Mouse (Mus musculus) cerebellum, adult 2 months (tissue): ENCODE measurements at regions not wholly inside any gene's neighbourhood (a gene's known extent, or its start where the extent isn't known, plus 50 kb on each side); places are given as distances from the start of the nearest gene placed in this dataset.

ENCODE experiments used
- DNase-seq, 2 experiments: peaks; one replicate each; pipeline ENCODE4 v3.0.0; 2021
- H3K27ac ChIP-seq: fragments of 200-500 bp; 2 replicates; pipeline ENCODE4 v1.5.1; 2012; ENCODE audit warnings: low read length, control low read depth, inconsistent platforms; ENCODE audit not compliant: insufficient read depth
- H3K27me3 ChIP-seq: fragments of 200-500 bp; 2 replicates; pipeline ENCODE4 v1.6.1; 2012; ENCODE audit warnings: inconsistent platforms, mild to moderate bottlenecking, low read length, moderate library complexity; ENCODE audit not compliant: control insufficient read depth, insufficient read depth
- H3K4me1 ChIP-seq: fragments of 200-500 bp; 2 replicates; pipeline ENCODE4 v1.6.1; 2011; ENCODE audit warnings: low read length; ENCODE audit not compliant: control insufficient read depth, insufficient read depth
- H3K4me3 ChIP-seq: fragments of 200-500 bp; replicated peaks from 2 replicates; pipeline ENCODE3; 2011; ENCODE audit warnings: mild to moderate bottlenecking, low read depth, low read length, control low read depth; ENCODE audit not compliant: insufficient read depth
- CTCF ChIP-seq: fragments of 200-500 bp; IDR thresholded peaks from 2 replicates; pipeline ENCODE4 v1.5.1; 2011; ENCODE audit warnings: low read depth, mild to moderate bottlenecking, control low read depth, low read length, moderate library complexity, borderline replicate concordance; ENCODE audit not compliant: insufficient read depth
- POLR2A ChIP-seq: fragments of 200-500 bp; IDR thresholded peaks from 2 replicates; pipeline ENCODE4 v1.6.1; 2011; ENCODE audit warnings: low read length, control low read depth, borderline replicate concordance; ENCODE audit not compliant: insufficient read depth
- WGBS: fragments of 180-500 bp; shearing (Covaris S2); methylation state at CpG from one replicate; pipeline ENCODE4 v1.1.7; 2018; 5-methylcytosine and 5-hydroxymethylcytosine counted together

DNA sequence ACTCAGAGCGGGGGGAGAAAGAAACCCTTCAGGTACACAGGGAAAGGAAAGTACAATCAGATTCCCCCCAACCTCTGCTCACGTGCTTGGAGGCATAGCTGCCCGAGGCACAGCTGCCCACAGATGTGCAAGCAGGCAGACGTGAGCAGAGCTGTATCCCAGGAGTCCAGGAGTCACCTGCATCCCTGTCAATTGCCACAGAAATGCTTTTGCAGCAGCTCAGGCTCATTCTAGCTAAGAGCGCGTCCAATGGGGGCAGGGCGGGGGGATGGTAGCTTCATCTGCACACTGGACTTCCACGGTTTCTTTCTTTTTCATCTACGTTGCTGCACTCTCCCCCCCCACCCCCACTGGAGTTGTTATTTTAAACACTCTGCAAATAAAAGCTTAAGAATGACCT lies 66.0 kb upstream of the Fat4 start:
- WGBS, result 41% methylated on average over 9 of the region's 9 CpGs
- Histone ChIP-seq H3K4me1 (no peaks in the 10 kb centered on the region), H3K4me3 (no peak overlapping the region), H3K27me3 (no peaks in the 10 kb centered on the region; the same call in 1 of the 2 replicates), H3K27ac (no peak overlapping the region)
- TF ChIP-seq CTCF, result no peak
- no peak for TF ChIP-seq POLR2A
- no peak for DNase-seq

DNA sequence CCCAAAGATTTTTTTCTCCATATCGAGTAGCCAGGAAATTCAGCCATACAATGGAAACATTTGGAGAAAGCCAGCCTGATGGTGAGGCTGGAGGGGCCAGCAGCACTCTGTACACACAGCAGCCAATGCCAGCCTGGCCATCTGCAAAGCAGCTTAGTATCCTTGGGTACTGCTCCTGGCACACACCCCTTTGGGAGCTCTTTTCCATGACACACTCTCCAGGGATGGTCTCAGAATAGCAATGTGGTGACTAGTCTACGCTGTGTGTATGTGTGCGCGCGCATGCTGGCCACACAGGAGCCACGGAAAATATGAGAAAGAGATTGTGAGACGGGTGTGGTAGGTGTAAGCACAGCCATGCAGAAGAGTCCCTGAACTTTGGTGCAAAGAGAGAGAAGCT lies 66.4 kb upstream of the Fat4 start:
- WGBS, result 20% methylated on average over 7 of the region's 7 CpGs
- Histone ChIP-seq H3K27me3 (no peaks in the 10 kb centered on the region; the same call in 1 of the 2 replicates), H3K4me1 (no peaks in the 10 kb centered on the region), H3K27ac (no peak overlapping the region), H3K4me3 (no peak overlapping the region)
- peak in 1 of 2 experiments; percentile 9 for DNase-seq
- TF ChIP-seq POLR2A, result no peak
- TF ChIP-seq CTCF, result no peak

DNA sequence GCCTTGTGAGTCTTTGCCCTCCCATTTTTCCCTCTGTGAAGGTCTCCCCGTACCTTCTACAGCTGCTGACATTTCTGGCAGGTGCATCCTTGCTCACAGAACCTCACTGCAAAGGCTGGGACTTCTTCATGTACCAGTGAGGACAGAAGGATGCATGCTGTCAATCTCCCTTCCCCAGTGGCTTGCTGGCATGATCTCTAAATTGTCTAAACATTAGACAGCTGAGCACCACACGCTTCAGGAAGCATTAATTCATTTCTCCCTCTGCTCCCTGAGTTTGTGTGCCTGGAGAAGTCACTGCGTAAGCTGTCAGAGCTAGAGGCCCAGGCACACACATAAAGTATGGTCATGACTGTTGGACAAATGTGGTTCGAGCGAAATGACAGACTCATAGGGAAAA lies 69.1 kb upstream of the Fat4 start:
- WGBS, result 42% methylated on average over 5 of the region's 5 CpGs
- H3K27me3 ChIP-seq, result no peaks in the 10 kb centered on the region
- DNase-seq, result no peak
- no peaks in the 10 kb centered on the region for H3K4me1 ChIP-seq
- TF ChIP-seq CTCF (no peak), POLR2A (no peak)
- H3K4me3 ChIP-seq, result no peak overlapping the region
- no peak overlapping the region for H3K27ac ChIP-seq

DNA sequence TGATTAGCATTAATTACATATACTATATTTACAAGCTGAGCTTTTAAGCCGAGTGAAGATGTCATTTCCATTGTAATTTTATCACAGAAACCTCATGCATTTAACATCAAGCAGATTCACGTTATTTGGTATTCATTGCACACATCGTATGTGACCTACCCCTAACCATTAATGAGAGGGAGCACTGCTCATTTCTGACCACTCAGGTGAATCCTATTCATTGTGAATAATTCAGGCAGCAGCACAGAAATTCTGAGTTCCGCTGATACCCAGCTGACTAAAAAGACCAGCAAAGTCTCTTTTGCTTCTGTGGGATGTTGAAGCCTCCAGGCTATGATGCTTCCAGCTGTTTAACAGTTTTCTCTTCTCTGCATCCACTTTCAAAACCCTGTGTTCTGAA lies 74.3 kb upstream of the Fat4 start:
- DNase-seq, result no peak
- no peaks in the 10 kb centered on the region for H3K4me1 ChIP-seq
- no peak overlapping the region for H3K27ac ChIP-seq
- H3K27me3 ChIP-seq, result no peaks in the 10 kb centered on the region
- TF ChIP-seq POLR2A, result no peak
- TF ChIP-seq CTCF, result no peak
- WGBS, result 63% methylated on average over 4 of the region's 4 CpGs
- no peak overlapping the region for H3K4me3 ChIP-seq

DNA sequence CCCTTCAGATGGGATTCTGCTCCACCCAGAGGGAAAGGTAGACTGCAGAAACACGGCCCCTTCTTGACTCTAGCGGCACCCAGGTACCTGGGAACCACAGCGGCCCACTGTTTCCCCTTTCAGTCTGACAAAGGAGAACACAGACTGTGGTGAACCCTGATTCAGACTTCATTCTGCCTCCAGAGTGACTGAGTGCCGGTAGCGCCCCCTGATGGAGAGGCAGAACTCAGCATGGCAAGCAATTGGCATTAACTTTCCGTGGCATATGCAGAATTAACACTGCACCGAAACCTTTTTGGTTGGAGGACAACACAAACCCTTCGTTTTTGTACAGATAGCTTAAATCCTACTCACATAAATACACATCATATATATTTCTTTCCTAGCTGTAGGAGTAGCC lies 75.1 kb upstream of the Fat4 start:
- no peak for TF ChIP-seq POLR2A
- no peak for TF ChIP-seq CTCF
- Histone ChIP-seq H3K4me3 (no peak overlapping the region), H3K27ac (no peak overlapping the region), H3K4me1 (no peaks in the 10 kb centered on the region), H3K27me3 (no peaks in the 10 kb centered on the region)
- no peak for DNase-seq
- WGBS, result 93% methylated on average over 8 of the region's 8 CpGs

DNA sequence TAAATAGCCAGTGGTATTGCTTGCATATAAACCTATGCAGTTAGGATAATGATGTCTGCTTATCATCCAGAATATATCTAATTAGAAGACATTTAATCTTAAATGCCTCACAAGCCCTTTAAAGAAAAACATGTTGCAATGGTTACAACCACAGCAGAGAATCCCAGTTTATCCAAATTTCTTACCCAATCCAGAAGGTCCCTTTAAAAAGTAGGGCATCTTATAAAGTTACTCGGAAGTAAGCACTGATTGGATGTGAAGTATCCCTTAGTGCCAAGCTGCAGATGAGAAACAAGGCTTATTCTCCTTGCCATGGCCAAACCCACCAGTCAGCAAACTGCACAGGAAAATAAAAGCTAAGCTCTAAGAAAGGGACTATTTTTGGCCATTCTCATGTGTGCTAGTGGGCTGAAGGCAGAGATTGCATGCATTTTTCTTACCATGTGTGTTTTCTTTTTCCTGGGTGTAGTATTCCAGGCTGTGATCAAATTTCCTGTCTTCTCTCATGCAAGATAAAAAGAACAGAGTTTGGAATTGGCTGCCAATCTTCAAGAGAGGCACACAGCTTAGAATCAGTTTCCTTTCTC lies 80.2 kb upstream of the Fat4 start:
- Histone ChIP-seq H3K27ac (no peak overlapping the region), H3K27me3 (no peaks in the 10 kb centered on the region; the same call in 1 of the 2 replicates), H3K4me1 (no peaks in the 10 kb centered on the region), H3K4me3 (no peak overlapping the region)
- TF ChIP-seq POLR2A, result no peak
- no peak for TF ChIP-seq CTCF
- DNase-seq, result no peak
- WGBS, result 49% methylated on average over 1 of the region's 1 CpGs

DNA sequence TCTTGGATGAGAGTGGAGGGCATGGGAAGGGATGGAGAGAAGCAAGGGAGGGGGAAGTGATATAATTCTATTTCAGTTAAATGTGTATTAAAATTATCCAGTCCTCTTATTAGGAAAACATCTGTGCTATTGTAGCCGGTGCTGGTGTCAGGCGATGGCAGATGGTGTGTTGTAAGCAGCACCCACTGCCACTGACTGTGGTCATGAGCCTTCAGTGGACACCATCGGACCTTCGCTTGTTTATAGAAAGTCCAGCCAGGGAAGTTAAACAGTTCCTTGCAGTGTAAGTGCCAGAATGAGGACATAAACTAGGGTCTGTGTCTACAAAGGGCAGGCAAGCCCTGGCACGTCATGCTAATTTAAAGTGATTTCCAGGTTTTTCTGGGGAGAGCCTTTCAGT lies 80.7 kb upstream of the Fat4 start:
- WGBS, result 49% methylated on average over 5 of the region's 5 CpGs
- no peak for DNase-seq
- H3K27me3 ChIP-seq, result no peaks in the 10 kb centered on the region; the same call in 1 of the 2 replicates
- no peak for TF ChIP-seq POLR2A
- TF ChIP-seq CTCF, result no peak
- H3K4me1 ChIP-seq, result no peaks in the 10 kb centered on the region
- no peak overlapping the region for H3K27ac ChIP-seq
- no peak overlapping the region for H3K4me3 ChIP-seq

DNA sequence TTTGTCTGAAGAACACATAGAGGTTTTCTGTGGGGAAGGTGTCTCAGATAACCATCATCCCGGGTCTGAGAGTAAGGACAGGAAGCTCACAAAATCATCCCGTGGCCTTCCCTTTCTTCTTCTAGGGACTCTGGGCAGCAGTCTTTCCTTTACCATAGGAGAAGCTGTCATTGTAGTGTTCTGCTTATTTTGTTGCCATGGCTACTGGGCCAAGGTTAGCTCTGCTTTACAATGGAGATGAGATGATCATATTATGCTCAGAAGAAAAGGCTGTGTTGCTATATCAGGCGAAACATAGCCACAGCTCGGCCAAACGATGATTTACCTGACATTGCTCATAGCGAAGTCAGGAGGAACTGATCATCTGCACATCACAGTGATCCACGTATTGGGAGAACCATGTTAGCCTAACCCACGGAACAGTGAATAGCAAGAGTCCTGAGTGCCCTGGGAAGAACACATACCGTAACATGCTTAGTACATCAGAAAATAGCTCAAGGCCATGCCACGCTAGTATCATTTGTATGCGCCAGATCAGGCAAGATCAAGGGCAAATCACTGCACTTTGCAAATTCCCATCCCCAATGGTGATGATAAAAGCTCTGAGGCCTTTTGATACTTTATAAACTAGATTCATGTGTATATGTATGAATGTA lies 91.0 kb upstream of the Fat4 start:
- TF ChIP-seq POLR2A (no peak), CTCF (no peak)
- Histone ChIP-seq H3K27me3 (no peaks in the 10 kb centered on the region), H3K4me1 (no peaks in the 10 kb centered on the region), H3K4me3 (no peak overlapping the region), H3K27ac (no peak overlapping the region)
- WGBS, result 62% methylated on average over 11 of the region's 11 CpGs
- no peak for DNase-seq

DNA sequence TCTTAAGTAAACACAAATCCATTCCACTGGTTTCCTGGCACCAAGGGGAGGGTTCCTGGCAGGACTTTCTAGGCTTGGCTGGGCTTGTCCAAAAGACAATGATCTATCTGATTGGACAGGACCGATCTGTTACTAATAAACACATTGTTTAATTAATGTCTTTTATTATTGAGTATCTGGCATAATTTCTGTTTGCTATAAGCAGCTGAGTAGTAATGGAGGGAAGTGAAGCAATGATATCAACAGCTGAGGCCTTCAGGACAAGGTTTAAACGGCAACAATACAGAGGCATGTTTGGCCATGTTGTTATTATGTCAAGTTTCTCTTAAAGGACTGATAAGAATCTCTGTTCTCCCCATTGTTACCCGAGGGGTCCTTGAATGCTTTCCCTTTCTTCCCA lies 93.5 kb upstream of the Fat4 start:
- H3K27ac ChIP-seq, result no peak overlapping the region
- no peak for TF ChIP-seq CTCF
- TF ChIP-seq POLR2A, result no peak

More for the DNA sequence above, 93.5 kb upstream of the Fat4 start:
- no peak for DNase-seq
- Histone ChIP-seq H3K4me1 (no peaks in the 10 kb centered on the region), H3K4me3 (no peak overlapping the region), H3K27me3 (no peaks in the 10 kb centered on the region)
- WGBS, result 82% methylated on average over 3 of the region's 3 CpGs
